Comparison of ENCODE assay signal across 8 mouse cellular contexts in the genomic region with DNA sequence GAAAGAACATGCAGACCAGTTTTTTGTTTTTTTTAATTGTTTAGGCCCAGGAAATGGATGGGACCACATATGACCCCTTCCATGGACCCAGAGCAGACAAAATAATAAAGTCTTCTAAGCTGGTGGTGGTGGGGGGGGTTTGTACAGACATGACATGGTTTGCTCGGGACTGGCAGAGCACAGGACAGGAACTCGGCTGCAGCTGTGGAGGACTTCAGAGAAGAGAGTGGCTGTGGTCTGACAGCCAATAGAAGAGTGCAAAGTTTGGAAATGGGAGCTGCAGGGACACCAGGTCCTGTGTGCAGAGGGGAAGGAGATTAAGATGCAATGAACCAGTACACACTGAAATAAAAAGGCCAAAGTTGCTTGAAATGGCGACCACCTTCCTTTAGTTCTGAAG. TPM values are rescaled to one million over a fixed set of nuclear protein-coding genes. Genes with fewer than 3 reads are reported as not detected.
DNase-seq lines count a peak whose midpoint lies in the region; ATAC-seq lines count a peak whose summit lies in the region.

No protein-coding gene starts in this region.

- H3K4me3 ChIP-seq in heart, embryonic 14.5 days (ENCODE audit: control insufficient read depth in 1 of 2, insufficient read depth in 1 of 2, low read depth in 1 of 2, low read length in 2 of 2) = no peak overlapping the region
- H3K4me3 ChIP-seq in midbrain, embryonic 11.5 days (ENCODE audit: low read depth, low read length) = no peak overlapping the region
- no peak overlapping the region for H3K4me3 ChIP-seq in midbrain, embryonic 14.5 days (replicated peaks; ENCODE audit: low read depth, low read length)
- H3K4me3 ChIP-seq in hindbrain, embryonic 13.5 days = no peak overlapping the region
- H3K4me3 ChIP-seq in neural tube, embryonic 13.5 days = no peak overlapping the region

- no peaks in the 10 kb centered on the region for H3K27me3 ChIP-seq in heart, embryonic 14.5 days (ENCODE audit: control insufficient read depth, insufficient read depth, low read length)
- H3K27me3 ChIP-seq in midbrain, embryonic 11.5 days (ENCODE audit: control insufficient read depth, insufficient read depth, low read length) = no peaks in the 10 kb centered on the region
- no peaks in the 10 kb centered on the region for H3K27me3 ChIP-seq in midbrain, embryonic 14.5 days (ENCODE audit: control insufficient read depth, insufficient read depth, low read length)
- H3K27me3 ChIP-seq in hindbrain, embryonic 13.5 days = no peaks in the 10 kb centered on the region
- H3K27me3 ChIP-seq in neural tube, embryonic 13.5 days = no peaks in the 10 kb centered on the region

- 46% methylated on average over 3 of the region's 3 CpGs for WGBS in heart, embryonic 14.5 days
- 35% methylated on average over 3 of the region's 3 CpGs for WGBS in midbrain, embryonic 11.5 days
- 26% methylated on average over 3 of the region's 3 CpGs for WGBS in midbrain, embryonic 14.5 days
- WGBS in hindbrain, embryonic 13.5 days = 50% methylated on average over 3 of the region's 3 CpGs
- WGBS in neural tube, embryonic 13.5 days = 39% methylated on average over 3 of the region's 3 CpGs

- peaks cover 44 to 72% of the 10 kb centered on the region in 2 experiments for H3K4me1 ChIP-seq in heart, embryonic 14.5 days (ENCODE audit: control insufficient read depth in 2 of 2, insufficient read depth in 2 of 2, low read length in 2 of 2)
- H3K4me1 ChIP-seq in midbrain, embryonic 11.5 days (ENCODE audit: control insufficient read depth, insufficient read depth, low read length) = peaks cover 73% of the 10 kb centered on the region
- peaks cover 66% of the 10 kb centered on the region for H3K4me1 ChIP-seq in midbrain, embryonic 14.5 days (ENCODE audit: control insufficient read depth, insufficient read depth, low read length)
- peaks cover 89% of the 10 kb centered on the region for H3K4me1 ChIP-seq in hindbrain, embryonic 13.5 days (replicated peaks)
- H3K4me1 ChIP-seq in neural tube, embryonic 13.5 days (replicated peaks) = peaks cover 90% of the 10 kb centered on the region

- H3K9me3 ChIP-seq in heart, embryonic 14.5 days (ENCODE audit: control insufficient read depth, low read length) = no peaks in the 10 kb centered on the region
- H3K9me3 ChIP-seq in midbrain, embryonic 11.5 days (ENCODE audit: control insufficient read depth, low read length) = no peaks in the 10 kb centered on the region
- no peaks in the 10 kb centered on the region for H3K9me3 ChIP-seq in midbrain, embryonic 14.5 days (ENCODE audit: control insufficient read depth, low read length)
- no peaks in the 10 kb centered on the region for H3K9me3 ChIP-seq in hindbrain, embryonic 13.5 days
- no peaks in the 10 kb centered on the region for H3K9me3 ChIP-seq in neural tube, embryonic 13.5 days

- no peak for ATAC-seq in heart, embryonic 14.5 days (ENCODE audit: insufficient number of reproducible peaks, insufficient read depth, low FRiP score, low read depth)
- ATAC-seq in midbrain, embryonic 11.5 days (ENCODE audit: low FRiP score) = no peak
- ATAC-seq in midbrain, embryonic 14.5 days (ENCODE audit: low FRiP score, low TSS enrichment) = no peak
- ATAC-seq in hindbrain, embryonic 13.5 days (ENCODE audit: low FRiP score) = no peak
- no peak for ATAC-seq in neural tube, embryonic 13.5 days (ENCODE audit: low read depth)

- peak overlapping the region; percentile 43 to 58; a peak in 3 of 4 replicates for H3K27ac ChIP-seq in heart, embryonic 14.5 days (replicated peaks in 1 of 2; ENCODE audit: control insufficient read depth in 1 of 2, insufficient read depth in 1 of 2, low read depth in 2 of 2, low read length in 2 of 2)
- H3K27ac ChIP-seq in midbrain, embryonic 11.5 days (ENCODE audit: low read depth, low read length) = no peak overlapping the region
- H3K27ac ChIP-seq in midbrain, embryonic 14.5 days (replicated peaks; ENCODE audit: low read depth, low read length) = no peak overlapping the region
- peak overlapping the region; percentile 99 for H3K27ac ChIP-seq in hindbrain, embryonic 13.5 days
- peak overlapping the region; percentile 98 for H3K27ac ChIP-seq in neural tube, embryonic 13.5 days (replicated peaks)

- DNase-seq in heart, adult 11 months = no peak
- DNase-seq in midbrain, embryonic 11.5 days (ENCODE audit: low spot score, missing footprints) = peak; percentile 82
- DNase-seq in midbrain, embryonic 14.5 days = no peak
- DNase-seq in left cerebral cortex, adult 9 months (ENCODE audit: low spot score in 2 of 2) = no peak
- DNase-seq in frontal cortex, adult 2 months (ENCODE audit: extremely low spot score in 1 of 2, low spot score in 1 of 2) = no peak

- H3K36me3 ChIP-seq in heart, embryonic 14.5 days (ENCODE audit: control insufficient read depth, insufficient read depth, low read length) = no peaks in the 10 kb centered on the region
- no peaks in the 10 kb centered on the region for H3K36me3 ChIP-seq in midbrain, embryonic 11.5 days (ENCODE audit: control insufficient read depth, insufficient read depth, low read length)
- H3K36me3 ChIP-seq in midbrain, embryonic 14.5 days (ENCODE audit: control insufficient read depth, insufficient read depth, low read length) = no peaks in the 10 kb centered on the region
- H3K36me3 ChIP-seq in hindbrain, embryonic 13.5 days = no peaks in the 10 kb centered on the region
- no peaks in the 10 kb centered on the region for H3K36me3 ChIP-seq in neural tube, embryonic 13.5 days

- H3K9ac ChIP-seq in heart, embryonic 14.5 days (ENCODE audit: low read length) = no peak overlapping the region; the same call in 1 of the 2 replicates
- H3K9ac ChIP-seq in midbrain, embryonic 11.5 days (ENCODE audit: low read length) = no peak overlapping the region
- no peak overlapping the region for H3K9ac ChIP-seq in midbrain, embryonic 14.5 days (replicated peaks; ENCODE audit: low read length)
- H3K9ac ChIP-seq in hindbrain, embryonic 13.5 days = no peak overlapping the region
- 0 out of 2 replicates have a peak overlapping the region, but pooled peaks have one; percentile 23 for H3K9ac ChIP-seq in neural tube, embryonic 13.5 days

- H3K4me2 ChIP-seq in heart, embryonic 14.5 days (ENCODE audit: low read length) = no peak overlapping the region
- H3K4me2 ChIP-seq in midbrain, embryonic 11.5 days = no peak overlapping the region
- H3K4me2 ChIP-seq in midbrain, embryonic 14.5 days (ENCODE audit: low read length) = no peak overlapping the region
- H3K4me2 ChIP-seq in hindbrain, embryonic 13.5 days = no peak overlapping the region
- H3K4me2 ChIP-seq in neural tube, embryonic 13.5 days = no peak overlapping the region

RNA-seq across cellular contexts. Expression of a gene that starts 7.0 kb away (rescaled TPM):
- 43.4 and 45.2 TPM in 2 replicates for polyA plus RNA-seq in heart, embryonic 14.5 days (2014; fragmentation: Nextera tagmentation; extraction: Ambion mirVana)
- polyA plus RNA-seq in midbrain, embryonic 11.5 days (2014; fragmentation: Nextera tagmentation; extraction: Ambion mirVana) = 99.5 and 101 TPM in 2 replicates
- polyA plus RNA-seq in midbrain, embryonic 14.5 days (2014; fragmentation: Nextera tagmentation; extraction: Ambion mirVana) = 57.2 and 79.6 TPM in 2 replicates
- polyA plus RNA-seq in hindbrain, embryonic 13.5 days (2015; fragmentation: Nextera tagmentation; extraction: Ambion mirVana) = 76.4 and 77.0 TPM in 2 replicates
- 78.5 and 87.4 TPM in 2 replicates for polyA plus RNA-seq in neural tube, embryonic 13.5 days (2015; fragmentation: Nextera tagmentation; extraction: Ambion mirVana)
- polyA plus RNA-seq in frontal cortex, adult 2 months (2012; rRNA removed) = 46.4 and 47.7 TPM in 2 replicates

RNA-seq across cellular contexts. Expression of a gene that starts 54.0 kb away (rescaled TPM):
- polyA plus RNA-seq in heart, embryonic 14.5 days (2014; fragmentation: Nextera tagmentation; extraction: Ambion mirVana) = 42.2 and 46.7 TPM in 2 replicates
- 44.7 and 50.4 TPM in 2 replicates for polyA plus RNA-seq in midbrain, embryonic 11.5 days (2014; fragmentation: Nextera tagmentation; extraction: Ambion mirVana)
- polyA plus RNA-seq in midbrain, embryonic 14.5 days (2014; fragmentation: Nextera tagmentation; extraction: Ambion mirVana) = 70.4 and 80.1 TPM in 2 replicates
- polyA plus RNA-seq in hindbrain, embryonic 13.5 days (2015; fragmentation: Nextera tagmentation; extraction: Ambion mirVana) = 78.5 and 81.6 TPM in 2 replicates
- polyA plus RNA-seq in neural tube, embryonic 13.5 days (2015; fragmentation: Nextera tagmentation; extraction: Ambion mirVana) = 69.1 and 73.4 TPM in 2 replicates
- polyA plus RNA-seq in frontal cortex, adult 2 months (2012; rRNA removed) = 137 and 138 TPM in 2 replicates

Comparison
In these comparisons a context has a peak if more than half of its experiments do, and no peak if none do; other contexts are left out.
1. H3K27ac ChIP-seq: peak in heart, embryonic 14.5 days (2 of 2), hindbrain, embryonic 13.5 days (single experiment) and neural tube, embryonic 13.5 days (single experiment); none in midbrain, embryonic 11.5 days (single experiment) and midbrain, embryonic 14.5 days (single experiment).